Mouse (Mus musculus) ES-Bruce4 (cell line): Measurements from ENCODE around the gene Lrriq4.

Experiments
- CTCF ChIP-seq: IDR thresholded peaks from one replicate; pipeline ENCODE4 v1.8.1; 2011; ENCODE audit warnings: low read depth, low read length
- POLR2A ChIP-seq: IDR thresholded peaks from one replicate; pipeline ENCODE4 v1.8.1; 2011; ENCODE audit warnings: low read length; ENCODE audit not compliant: insufficient read depth

DNA sequence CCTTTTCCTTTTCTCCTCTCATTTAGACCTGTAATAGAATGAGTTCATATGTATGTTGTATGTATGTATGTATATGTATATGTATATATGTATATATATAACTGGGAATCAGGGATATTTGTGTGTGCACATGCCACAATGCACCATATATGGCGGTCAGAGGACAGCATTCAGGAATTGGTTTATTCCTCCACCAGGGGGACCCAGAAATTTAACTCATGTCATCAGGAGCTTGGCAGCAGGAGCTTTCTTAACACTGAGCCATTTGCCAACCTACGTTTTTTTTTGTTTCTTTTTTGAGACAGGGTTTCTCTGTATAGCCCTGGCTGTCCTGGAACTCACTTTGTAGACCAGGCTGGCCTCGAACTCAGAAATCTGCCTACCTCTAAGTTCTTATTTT lies 10.6 kb upstream of the Lrriq4 start:
- TF ChIP-seq POLR2A (no peak), CTCF (no peak)
